Mouse (Mus musculus) brain, embryonic 18.5 days (tissue): ENCODE results near the gene Spata31d1a.
"Not testable (repeated sequence)": the region's sequence is repeated elsewhere in the genome, so short reads cannot be mapped to it uniquely, and the experiment has no call there.

Experiments
- DNase-seq: peaks from one replicate; pipeline ENCODE4 v3.0.0-alpha.2; 2012; ENCODE audit warnings: low read depth, low spot score

Gene Spata31d1a

GRCm38 (mm10) chr13:59703514-59703913, 6.6 kb downstream of the Spata31d1a start:
- DNase-seq = no peak

GRCm38 (mm10) chr13:59700137-59700536, 10.0 kb downstream of the Spata31d1a start:
- DNase-seq = not testable (repeated sequence)

- DNase-seq = no peak
Measured at GRCm38 (mm10) chr13:59699131-59699530, 11.0 kb downstream of the Spata31d1a start.

- no peak for DNase-seq
Measured at GRCm38 (mm10) chr13:59695781-59696180, 14.3 kb downstream of the Spata31d1a start.

GRCm38 (mm10) chr13:59694008-59694407, 16.1 kb downstream of the Spata31d1a start, which contains the start of gene 4921517D22Rik:
Gene 4921517D22Rik, minus strand, starts transcription at chr13:59694108.
- DNase-seq = no peak

GRCm38 (mm10) chr13:59691478-59691877, 18.7 kb downstream of the Spata31d1a start:
- no peak for DNase-seq

- no peak for DNase-seq
Measured at GRCm38 (mm10) chr13:59690576-59690975, 19.6 kb downstream of the Spata31d1a start.

GRCm38 (mm10) chr13:59689843-59690242, 20.3 kb downstream of the Spata31d1a start:
- DNase-seq = no peak

- no peak for DNase-seq
Measured at GRCm38 (mm10) chr13:59689313-59689712, 20.8 kb downstream of the Spata31d1a start.

GRCm38 (mm10) chr13:59688338-59688770, 21.8 kb downstream of the Spata31d1a start:
- DNase-seq = no peak

- DNase-seq = no peak
Measured at GRCm38 (mm10) chr13:59685236-59685635, 24.9 kb downstream of the Spata31d1a start.

- DNase-seq = no peak
Measured at GRCm38 (mm10) chr13:59682629-59683028, 27.5 kb downstream of the Spata31d1a start.

- DNase-seq = no peak
Measured at GRCm38 (mm10) chr13:59679908-59680307, 30.2 kb downstream of the Spata31d1a start.

- DNase-seq = no peak
Measured at GRCm38 (mm10) chr13:59679306-59679705, 30.8 kb downstream of the Spata31d1a start.

- no peak for DNase-seq
Measured at GRCm38 (mm10) chr13:59676316-59677229, 33.6 kb downstream of the Spata31d1a start.

GRCm38 (mm10) chr13:59675151-59676011, 34.7 kb downstream of the Spata31d1a start, which contains the start of gene Golm1:
Gene Golm1, minus strand, starts transcription at chr13:59675811.
- no peak for DNase-seq

GRCm38 (mm10) chr13:59674761-59675150, 35.4 kb downstream of the Spata31d1a start:
- DNase-seq = no peak

GRCm38 (mm10) chr13:59674215-59674614, 35.9 kb downstream of the Spata31d1a start:
- no peak for DNase-seq

- no peak for DNase-seq
Measured at GRCm38 (mm10) chr13:59673597-59673996, 36.5 kb downstream of the Spata31d1a start.

GRCm38 (mm10) chr13:59672248-59672647, 37.9 kb downstream of the Spata31d1a start:
- no peak for DNase-seq

GRCm38 (mm10) chr13:59671521-59671920, 38.6 kb downstream of the Spata31d1a start:
- no peak for DNase-seq

GRCm38 (mm10) chr13:59669946-59670345, 40.2 kb downstream of the Spata31d1a start:
- no peak for DNase-seq
